Comparison of ENCODE assay signal across 12 mouse cellular contexts in the genomic region with DNA sequence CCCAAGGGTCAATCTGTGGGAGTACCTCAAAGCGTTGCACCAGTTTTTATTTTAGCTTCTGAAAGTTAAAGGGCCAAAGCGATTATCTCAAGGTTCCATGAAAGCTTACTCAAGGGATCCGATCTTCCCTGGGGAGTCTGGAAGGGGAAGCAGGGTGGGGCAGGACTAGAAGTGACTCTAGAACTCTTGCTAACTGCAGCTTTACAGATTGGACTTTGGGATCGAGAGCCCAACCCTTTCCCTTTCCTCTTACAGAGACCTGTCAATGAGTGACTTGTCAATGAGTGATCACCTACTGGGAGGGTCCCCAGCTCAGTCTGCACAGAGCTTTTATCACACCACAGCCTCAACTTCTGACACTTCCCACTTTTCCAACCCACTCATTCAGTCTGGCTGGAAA. TPM values are rescaled to one million over a fixed set of nuclear protein-coding genes. Genes with fewer than 3 reads are reported as not detected.
DNase-seq lines count a peak whose midpoint lies in the region; ATAC-seq and TF ChIP-seq lines count a peak whose summit lies in the region.
"Had no signal": no experiment of that assay in that cellular context is flagged by ENCODE, and none has a peak within 500 bp of the region (broad histone marks: within the 10 kb centered on the region; RNA-seq: fewer than 3 reads in every experiment).

No protein-coding gene starts in this region.

- 55% methylated on average over 4 of the region's 4 CpGs for WGBS in kidney, embryonic 14.5 days
- WGBS in intestine, postnatal 0 days, result 32% methylated on average over 4 of the region's 4 CpGs
- 28% methylated on average over 4 of the region's 4 CpGs for WGBS in small intestine, adult 2 months

- peak; percentile 37; the same call in 1 of the 2 replicates for TF ChIP-seq POLR2A in small intestine, adult 2 months (IDR thresholded peaks at IDR 0.05; ENCODE audit: low read depth, low read length)

- H3K27me3 ChIP-seq in kidney, embryonic 14.5 days (ENCODE audit: control insufficient read depth, insufficient read depth, low read length), result no peaks in the 10 kb centered on the region
- H3K27me3 ChIP-seq in intestine, postnatal 0 days (replicated peaks; ENCODE audit: control insufficient read depth, insufficient read depth, low read length), result no peaks in the 10 kb centered on the region
- H3K27me3 ChIP-seq in small intestine, adult 2 months (ENCODE audit: control insufficient read depth, insufficient read depth, low read length), result no peaks in the 10 kb centered on the region
- H3K27me3 ChIP-seq: forebrain, embryonic 15.5 days; midbrain, embryonic 12.5 days had no signal

- H3K4me1 ChIP-seq in kidney, embryonic 14.5 days (ENCODE audit: control insufficient read depth, insufficient read depth, low read length), result no peaks in the 10 kb centered on the region
- H3K4me1 ChIP-seq in intestine, postnatal 0 days (replicated peaks; ENCODE audit: control insufficient read depth, insufficient read depth, low read length), result peaks cover 17% of the 10 kb centered on the region
- peaks cover 22% of the 10 kb centered on the region for H3K4me1 ChIP-seq in small intestine, adult 2 months (ENCODE audit: control insufficient read depth, insufficient read depth, insufficient read length, low read length)

- peak; percentile 39 for DNase-seq in kidney, adult 18-20 months
- peak; percentile 29 for DNase-seq in kidney, postnatal 10 days
- DNase-seq in left cerebral cortex, adult 18-20 months (ENCODE audit: low spot score in 2 of 2), result no peak
- DNase-seq: cerebellum, postnatal 25 days; lung, embryonic 14.5 days; right cerebral cortex, postnatal 4 days had no signal

- no peak for ATAC-seq in kidney, embryonic 14.5 days (ENCODE audit: low FRiP score, low TSS enrichment)
- ATAC-seq in intestine, postnatal 0 days, result peak; percentile 77
- ATAC-seq in megakaryocyte, adult 5-6 weeks (ENCODE audit: poor library complexity, severe bottlenecking), result no peak
- ATAC-seq: forebrain, embryonic 15.5 days had no signal

- H3K4me3 ChIP-seq in kidney, embryonic 14.5 days (ENCODE audit: low read length), result no peak overlapping the region
- no peak overlapping the region for H3K4me3 ChIP-seq in intestine, postnatal 0 days (ENCODE audit: low read depth, low read length)
- no peak overlapping the region for H3K4me3 ChIP-seq in small intestine, adult 2 months (ENCODE audit: low read depth, low read length)
- H3K4me3 ChIP-seq: forebrain, embryonic 15.5 days; midbrain, embryonic 12.5 days had no signal

- H3K27ac ChIP-seq in kidney, embryonic 14.5 days (ENCODE audit: low read depth, low read length), result no peak overlapping the region
- H3K27ac ChIP-seq in intestine, postnatal 0 days (ENCODE audit: low read depth, low read length), result peak overlapping the region; percentile 91
- peak overlapping the region; percentile 100 for H3K27ac ChIP-seq in small intestine, adult 2 months (ENCODE audit: insufficient read depth, low read depth, low read length)
- H3K27ac ChIP-seq: forebrain, embryonic 15.5 days; midbrain, embryonic 12.5 days had no signal

- no peaks in the 10 kb centered on the region for H3K36me3 ChIP-seq in kidney, embryonic 14.5 days (ENCODE audit: control insufficient read depth, insufficient read depth, low read length)
- 0 out of 2 replicates have a peak, but pooled peaks cover 6% of the 10 kb centered on the region for H3K36me3 ChIP-seq in intestine, postnatal 0 days (ENCODE audit: control insufficient read depth, insufficient read depth)
- H3K36me3 ChIP-seq in small intestine, adult 2 months (ENCODE audit: control insufficient read depth, insufficient read depth, low read length), result peaks cover 38% of the 10 kb centered on the region
- H3K36me3 ChIP-seq: midbrain, embryonic 12.5 days had no signal

- no peak overlapping the region for H3K9ac ChIP-seq in kidney, embryonic 14.5 days (ENCODE audit: low read depth, low read length)
- H3K9ac ChIP-seq in intestine, postnatal 0 days (ENCODE audit: low read depth, low read length), result no peak overlapping the region
- H3K9ac ChIP-seq: forebrain, embryonic 15.5 days; lung, embryonic 14.5 days; midbrain, embryonic 12.5 days had no signal

- H3K4me2 ChIP-seq in kidney, embryonic 14.5 days (replicated peaks; ENCODE audit: low read depth, low read length), result no peak overlapping the region
- H3K4me2 ChIP-seq in intestine, postnatal 0 days (replicated peaks; ENCODE audit: low read depth), result no peak overlapping the region; the same call in 1 of the 2 replicates
- H3K4me2 ChIP-seq: forebrain, embryonic 15.5 days; lung, embryonic 14.5 days; midbrain, embryonic 12.5 days had no signal

- no peaks in the 10 kb centered on the region for H3K9me3 ChIP-seq in kidney, embryonic 14.5 days (ENCODE audit: control insufficient read depth, low read length)
- H3K9me3 ChIP-seq in intestine, postnatal 0 days (ENCODE audit: control insufficient read depth), result no peaks in the 10 kb centered on the region
- H3K9me3 ChIP-seq: forebrain, embryonic 15.5 days; midbrain, embryonic 12.5 days had no signal

- TF ChIP-seq CTCF in intestine, postnatal 0 days (IDR thresholded peaks at IDR 0.05; ENCODE audit: low read depth), result no peak
- TF ChIP-seq CTCF in small intestine, adult 2 months (IDR thresholded peaks at IDR 0.05; ENCODE audit: extremely low read depth, insufficient read length, insufficient replicate concordance, low read depth, low read length), result no peak

RNA-seq across cellular contexts. Expression of a gene that starts 7.6 kb away (rescaled TPM):
- polyA plus RNA-seq in kidney, embryonic 14.5 days (2014; fragmentation: Nextera tagmentation; extraction: Ambion mirVana), result 23.4 and 43.5 TPM in 2 replicates
- 64.3 and 78.9 TPM in 2 replicates for polyA plus RNA-seq in intestine, postnatal 0 days (2015; fragmentation: Nextera tagmentation; extraction: Ambion mirVana)
- 26.1 and 47.7 TPM in 2 replicates for polyA plus RNA-seq in small intestine, adult 2 months (2012; rRNA removed)
- 17.7 and 22.6 TPM in 2 replicates for total RNA-seq in megakaryocyte, adult 5-6 weeks (2015)
- total RNA-seq in megakaryocyte, adult 5-6 weeks (2017), result 27.1 and 37.8 TPM in 2 replicates
- 1 to 10 TPM; 7.0 to 9.6 TPM for total RNA-seq in left cerebral cortex, adult 18-20 months (2021)

Comparison
In these comparisons a context has a peak if more than half of its experiments do, and no peak if none do; other contexts are left out.
1. DNase-seq: peak in kidney, adult 18-20 months (single experiment) and kidney, postnatal 10 days (single experiment); none in left cerebral cortex, adult 18-20 months (0 of 2).